ENCODE assay signal across 7 mouse cellular contexts in the genomic region with DNA sequence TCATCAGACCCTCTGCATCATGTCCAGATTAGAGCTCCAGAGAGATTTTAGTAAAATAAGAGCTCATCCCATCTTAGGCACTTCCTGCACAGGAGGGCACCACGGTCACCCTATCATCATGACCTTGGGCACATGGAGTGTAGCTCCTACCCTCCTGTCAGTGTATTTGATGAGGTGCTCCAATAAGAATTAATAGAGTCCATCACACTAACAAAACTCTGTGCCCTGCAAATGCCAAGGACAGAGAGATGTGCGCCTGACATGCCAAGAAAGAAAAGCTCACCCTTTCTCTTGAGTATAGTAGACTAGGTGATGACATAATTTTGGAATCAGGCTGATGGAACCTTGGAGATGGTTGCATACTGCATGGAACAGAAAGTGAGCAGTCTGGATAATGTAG.
"Had no signal": no experiment of that assay in that cellular context is flagged by ENCODE, and none has a peak within 500 bp of the region (broad histone marks: within the 10 kb centered on the region; RNA-seq: fewer than 3 reads in every experiment).

No protein-coding gene starts in this region.

- DNase-seq: lung, adult 2 months; lung, postnatal 14 days; lung, postnatal 36 days; right cerebral cortex, postnatal 14 days; thymus, adult 2 months; thymus, postnatal 25 days; thymus, postnatal 4 days had no signal
